Mouse (Mus musculus): ENCODE measurements around the gene Bbs9.

Bbs9 gene

GRCm38 (mm10) chr9:22800675-22801074 is 325.2 kb downstream of the Bbs9 start:
- DNase-seq (ENCODE audit: low spot score): no peak

- DNase-seq (ENCODE audit: low spot score): no peak
Measured at GRCm38 (mm10) chr9:22805981-22806380, 330.5 kb downstream of the Bbs9 start.

GRCm38 (mm10) chr9:22806494-22806893 is 331.0 kb downstream of the Bbs9 start:
- DNase-seq (ENCODE audit: low spot score): no peak

GRCm38 (mm10) chr9:22807693-22808092 is 332.2 kb downstream of the Bbs9 start:
- no peak for DNase-seq (ENCODE audit: low spot score)

- DNase-seq (ENCODE audit: low spot score): no peak
Measured at GRCm38 (mm10) chr9:22809621-22810126, 334.2 kb downstream of the Bbs9 start.

GRCm38 (mm10) chr9:22810454-22810853 is 334.9 kb downstream of the Bbs9 start:
- no peak for DNase-seq (ENCODE audit: low spot score)

GRCm38 (mm10) chr9:22811931-22812330 is 336.4 kb downstream of the Bbs9 start:
- DNase-seq (ENCODE audit: low spot score): no peak

GRCm38 (mm10) chr9:22814407-22815092 is 339.0 kb downstream of the Bbs9 start:
- no peak for DNase-seq (ENCODE audit: low spot score)

GRCm38 (mm10) chr9:22815093-22815458 is 339.6 kb downstream of the Bbs9 start:
- DNase-seq (ENCODE audit: low spot score): no peak

GRCm38 (mm10) chr9:22819539-22819938 is 344.0 kb downstream of the Bbs9 start:
- no peak for DNase-seq (ENCODE audit: low spot score)

- no peak for DNase-seq (ENCODE audit: low spot score)
Measured at GRCm38 (mm10) chr9:22820646-22821185, 345.2 kb downstream of the Bbs9 start.

GRCm38 (mm10) chr9:22822770-22823169 is 347.3 kb downstream of the Bbs9 start:
- DNase-seq (ENCODE audit: low spot score): no peak

GRCm38 (mm10) chr9:22823856-22824255 is 348.3 kb downstream of the Bbs9 start:
- DNase-seq (ENCODE audit: low spot score): no peak

- no peak for DNase-seq (ENCODE audit: low spot score)
Measured at GRCm38 (mm10) chr9:22824910-22825309, 349.4 kb downstream of the Bbs9 start.

GRCm38 (mm10) chr9:22826571-22826990 is 351.1 kb downstream of the Bbs9 start:
- DNase-seq (ENCODE audit: low spot score): no peak

GRCm38 (mm10) chr9:22827176-22827770 is 351.8 kb downstream of the Bbs9 start:
- no peak for DNase-seq (ENCODE audit: low spot score)

- no peak for DNase-seq (ENCODE audit: low spot score)
Measured at GRCm38 (mm10) chr9:22829212-22829960, 353.9 kb downstream of the Bbs9 start.

- no peak for DNase-seq (ENCODE audit: low spot score)
Measured at GRCm38 (mm10) chr9:22834994-22835512, 359.5 kb downstream of the Bbs9 start.

- DNase-seq (ENCODE audit: low spot score): no peak
Measured at GRCm38 (mm10) chr9:22837000-22837399, 361.5 kb downstream of the Bbs9 start.

- DNase-seq (ENCODE audit: low spot score): no peak
Measured at GRCm38 (mm10) chr9:22837702-22838210, 362.2 kb downstream of the Bbs9 start.

GRCm38 (mm10) chr9:22846048-22846447 is 370.5 kb downstream of the Bbs9 start:
- no peak for DNase-seq (ENCODE audit: low spot score)

GRCm38 (mm10) chr9:22846783-22847182 is 371.3 kb downstream of the Bbs9 start:
- DNase-seq (ENCODE audit: low spot score): no peak
